Mouse (Mus musculus) ES-E14 (cell line): Measurements from ENCODE around the gene Tbx20. TPM values are rescaled to one million over a fixed set of nuclear protein-coding genes. Genes with fewer than 3 reads are reported as not detected.
A peak's percentile ranks its signal among the peaks of the same experiment; 100 is the strongest.

Experiments used
- DNase-seq: peaks from one replicate; pipeline ENCODE4 v3.0.0-alpha.2; 2013; ENCODE audit warnings: low read depth, low spot score
- H3K27ac ChIP-seq: 2 replicates; pipeline ENCODE4 v1.5.1; 2012; ENCODE audit warnings: low read depth, mild to moderate bottlenecking, low read length, moderate library complexity, mixed read lengths; ENCODE audit not compliant: poor library complexity, insufficient read depth, severe bottlenecking
- H3K36me3 ChIP-seq: 2 replicates; pipeline ENCODE4 v1.6.1; 2012; ENCODE audit warnings: mild to moderate bottlenecking, low read length, moderate library complexity, mixed read lengths; ENCODE audit not compliant: control insufficient read depth, poor library complexity, insufficient read depth, severe bottlenecking
- H3K4me1 ChIP-seq, 2 experiments: fragments of 150-350 bp in 1 of 2; sonication (generic) in 1 of 2; 2 replicates each; pipeline ENCODE4 v1.6.1; 2012; ENCODE audit warnings: low read length in 2 of 2, mild to moderate bottlenecking in 1 of 2, mixed read lengths in 1 of 2; ENCODE audit not compliant: control insufficient read depth in 2 of 2, insufficient read depth in 2 of 2, poor library complexity in 1 of 2
- H3K4me3 ChIP-seq, 2 experiments: fragments of 150-350 bp in 1 of 2; sonication (generic) in 1 of 2; 2 replicates each; pipeline ENCODE4 v1.5.1; 2012; ENCODE audit warnings: low read length in 2 of 2, low read depth in 1 of 2, mild to moderate bottlenecking in 1 of 2, mixed read lengths in 1 of 2; ENCODE audit not compliant: insufficient read depth in 1 of 2, poor library complexity in 1 of 2, severe bottlenecking in 1 of 2
- H3K9ac ChIP-seq: 2 replicates; pipeline ENCODE4 v1.6.1; 2012; ENCODE audit warnings: low read depth, mild to moderate bottlenecking, low read length, mixed read lengths; ENCODE audit not compliant: poor library complexity, insufficient read depth, severe bottlenecking
- H3K9me3 ChIP-seq: fragments of 150-350 bp; sonication (generic); 2 replicates; pipeline ENCODE4 v1.6.1; 2012; ENCODE audit warnings: low read depth, mild to moderate bottlenecking, low read length; ENCODE audit not compliant: control insufficient read depth, insufficient read depth
- CHD2 ChIP-seq: IDR thresholded peaks from 2 replicates; pipeline ENCODE4 v1.6.1; 2014; ENCODE audit warnings: mild to moderate bottlenecking, low read depth, low read length, inconsistent platforms
- HCFC1 ChIP-seq: IDR thresholded peaks from 2 replicates; pipeline ENCODE4 v1.6.1; 2012; ENCODE audit warnings: low read length, inconsistent platforms, borderline replicate concordance; ENCODE audit not compliant: insufficient read depth
- MAFK ChIP-seq: IDR thresholded peaks from 2 replicates; pipeline ENCODE4 v1.6.1; 2014; ENCODE audit warnings: mild to moderate bottlenecking, low read depth, low read length, inconsistent platforms; ENCODE audit not compliant: insufficient read depth
- ZC3H11A ChIP-seq: IDR thresholded peaks from 2 replicates; pipeline ENCODE4 v1.6.1; 2012; ENCODE audit warnings: low read depth, mild to moderate bottlenecking, inconsistent platforms, low read length, borderline replicate concordance
- ZNF384 ChIP-seq: IDR thresholded peaks from 2 replicates; pipeline ENCODE4 v1.6.1; 2012; ENCODE audit warnings: low read depth, low read length, inconsistent platforms
- in situ Hi-C, 2 experiments: fragments of 600-800 bp; cut with MboI; formaldehyde crosslinking; loops; one replicate each; pipeline ENCODE4 v1.15.1; 2025; ENCODE audit warnings: low sequenced_read_pairs in 2 of 2, inconsistent platforms in 1 of 2; ENCODE audit not compliant: unreplicated experiment in 2 of 2
- total RNA-seq: library from RNA; depleted of rRNA; stranded (reverse); fragments of 300-350 nt; gene quantifications from 2 replicates; pipeline ENCODE4 v1.2.3, GENCODE M21; 2012; rRNA removed

The Tbx20 gene
- total RNA-seq, 1 experiment = 5.5 TPM

- Histone ChIP-seq H3K36me3 (no peaks in the 10 kb centered on the region), H3K9ac (no peak overlapping the region), H3K4me3 (peak overlapping the region; percentile 24 to 50; a peak in 3 of 4 replicates), H3K9me3 (no peaks in the 10 kb centered on the region), H3K27ac (no peak overlapping the region), H3K4me1 (no peaks in the 10 kb centered on the region)
- TF ChIP-seq MAFK (no peak), HCFC1 (no peak), ZC3H11A (no peak), ZNF384 (no peak), CHD2 (no peak)
- in situ Hi-C loops = no loop called here
- DNase-seq = peak; percentile 12
Measured at GRCm38 (mm10) chr9:24696405-24696778, 77.7 kb downstream of the Tbx20 start.

DNA sequence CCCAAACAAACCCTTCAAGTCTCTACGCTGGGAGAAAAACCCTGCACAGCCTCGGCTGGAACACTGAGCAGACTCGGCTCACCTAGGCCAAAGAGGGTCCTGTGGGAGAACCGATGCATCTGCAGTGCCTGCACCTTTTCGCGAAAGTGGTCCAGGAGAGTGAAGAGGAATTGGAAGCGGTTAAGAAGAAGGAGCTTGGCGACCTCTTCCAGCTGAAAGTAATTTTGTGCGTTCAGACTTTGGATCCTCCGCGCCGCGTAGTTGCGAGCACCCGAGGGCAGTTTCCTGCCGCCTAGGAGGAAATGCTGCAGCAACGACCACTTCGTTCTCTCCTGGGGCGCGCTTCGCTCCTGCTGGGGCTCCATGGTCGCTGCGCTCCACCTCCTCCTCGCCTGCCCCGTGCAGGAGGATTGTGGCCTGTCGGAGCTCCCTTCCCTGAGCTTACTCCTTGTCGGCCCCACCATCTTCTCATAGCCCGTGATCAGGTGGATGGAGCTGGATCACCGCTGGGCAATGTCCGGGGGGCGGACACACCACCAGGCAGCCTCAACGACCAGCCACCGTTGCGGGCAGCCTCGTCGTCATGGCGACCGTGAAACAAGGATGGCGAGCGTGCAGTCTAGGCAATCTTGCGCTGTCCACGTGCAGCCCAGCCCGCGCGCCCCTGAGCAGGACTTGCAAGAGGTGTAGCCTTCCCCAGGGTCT is 78.3 kb downstream of the Tbx20 start, which contains the start of gene Dpy19l2:
Dpy19l2 (minus strand) TSS at position 594 of the 705 bp plus-strand sequence.
- TF ChIP-seq MAFK (no peak), ZC3H11A (no peak), ZNF384 (no peak), HCFC1 (no peak), CHD2 (no peak)
- no peaks in the 10 kb centered on the region for H3K36me3 ChIP-seq
- H3K9me3 ChIP-seq = no peaks in the 10 kb centered on the region
- in situ Hi-C loops = no loop called here
- peak within 1 kb of the TSS; percentile 24 to 50 for H3K4me3 ChIP-seq
- peak; percentile 19 for DNase-seq
- H3K9ac ChIP-seq = 0 out of 2 replicates have a peak within 1 kb of the TSS, but pooled peaks have one; percentile 0
- no peaks in the 10 kb centered on the region for H3K4me1 ChIP-seq
- no peak within 1 kb of the TSS for H3K27ac ChIP-seq

Other genes starting within 250 kb of the Tbx20 start
- gene Cypt4, start 149.1 kb downstream of the Tbx20 start, total RNA-seq = not detected in 2 replicates
- gene Dpy19l2, start 78.0 kb downstream of the Tbx20 start, total RNA-seq = 0.11 TPM in 1 of 2 replicates, not detected in the other